Mouse (Mus musculus) limb, embryonic 10.5 days (tissue): ENCODE measurements around the gene AY761185. TPM values are rescaled to one million over a fixed set of nuclear protein-coding genes. Genes with fewer than 3 reads are reported as not detected.
"Not testable (repeated sequence)": the region's sequence is repeated elsewhere in the genome, so short reads cannot be mapped to it uniquely, and the experiment has no call there.

Experiments used
- DNase-seq: peaks from one replicate; pipeline ENCODE4 v3.0.0-alpha.2; 2017; ENCODE audit warnings: low spot score
- H3K27ac ChIP-seq: fragments of 300-500 bp; sonication (generic); 2 replicates; pipeline ENCODE4 v1.5.1; 2016; ENCODE audit warnings: mild to moderate bottlenecking
- H3K27me3 ChIP-seq: fragments of 300-500 bp; sonication (generic); 2 replicates; pipeline ENCODE4 v1.6.1; 2016; ENCODE audit warnings: low read depth, mild to moderate bottlenecking; ENCODE audit not compliant: poor library complexity, severe bottlenecking
- H3K36me3 ChIP-seq: fragments of 300-500 bp; sonication (generic); 2 replicates; pipeline ENCODE4 v1.6.1; 2016; ENCODE audit warnings: mild to moderate bottlenecking, moderate library complexity
- H3K4me1 ChIP-seq: fragments of 300-500 bp; sonication (generic); 2 replicates; pipeline ENCODE4 v1.6.1; 2016
- H3K4me3 ChIP-seq: fragments of 300-500 bp; sonication (generic); 2 replicates; pipeline ENCODE4 v1.5.1; 2016; ENCODE audit warnings: mild to moderate bottlenecking, moderate library complexity
- H3K9me3 ChIP-seq: fragments of 300-500 bp; sonication (generic); replicated peaks from 2 replicates; pipeline ENCODE4 v1.6.1; 2016; ENCODE audit warnings: mild to moderate bottlenecking
- WGBS: fragments of 180-500 bp; shearing (Covaris S2); methylation state at CpG from one replicate; pipeline ENCODE4 v1.1.7; 2016; 5-methylcytosine and 5-hydroxymethylcytosine counted together
- polyA plus RNA-seq: library from polyadenylated mRNA; unstranded; fragments of >200 nt; fragmentation: Nextera tagmentation; extraction: Ambion mirVana; gene quantifications from 2 replicates; pipeline ENCODE4 v1.2.1, GENCODE M21; 2016

Gene AY761185
- not detected in 2 replicates for polyA plus RNA-seq

DNA sequence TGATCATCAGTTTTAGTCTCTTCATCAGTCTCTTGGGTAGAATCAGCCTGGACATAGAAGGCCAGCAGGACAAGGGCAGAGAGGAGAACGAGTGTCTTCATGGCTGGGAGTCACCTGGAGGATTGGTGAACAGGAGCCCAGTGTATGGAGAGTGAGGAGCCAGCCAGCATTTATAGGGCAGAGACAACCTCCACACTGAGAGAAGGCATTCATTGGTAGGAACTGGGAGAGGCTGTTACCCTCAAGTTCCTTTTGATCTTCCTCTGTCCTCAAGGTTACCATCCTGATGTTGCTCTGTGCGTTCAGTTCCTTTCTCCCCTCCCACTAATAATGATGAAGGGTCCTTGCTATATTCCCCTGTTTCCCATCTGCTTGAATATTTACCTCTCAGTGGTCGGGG is at the start of gene AY761185:
Gene AY761185 (minus strand): TSS at position 101 of the 400 bp plus-strand sequence.
- H3K4me3 ChIP-seq = no peak within 1 kb of the TSS
- WGBS = 78% methylated on average over 3 of the region's 3 CpGs
- H3K4me1 ChIP-seq = no peaks in the 10 kb centered on the region
- no peaks in the 10 kb centered on the region for H3K36me3 ChIP-seq
- no peak within 1 kb of the TSS for H3K27ac ChIP-seq
- H3K9me3 ChIP-seq = peaks cover 2% of the 10 kb centered on the region; the same call in 1 of the 2 replicates
- no peaks in the 10 kb centered on the region for H3K27me3 ChIP-seq
- DNase-seq = no peak

GRCm38 (mm10) chr8:20994042-20994441 is 49.5 kb upstream of the AY761185 start:
- DNase-seq, H3K9me3 ChIP-seq, H3K27ac ChIP-seq, H3K36me3 ChIP-seq, H3K4me3 ChIP-seq, H3K4me1 ChIP-seq, H3K27me3 ChIP-seq: not testable (repeated sequence)

GRCm38 (mm10) chr8:20979846-20980245 is 35.3 kb upstream of the AY761185 start:
- no peak overlapping the region for H3K27ac ChIP-seq
- no peaks in the 10 kb centered on the region for H3K36me3 ChIP-seq
- H3K4me3 ChIP-seq = no peak overlapping the region
- no peaks in the 10 kb centered on the region for H3K27me3 ChIP-seq
- WGBS = 63% methylated on average over 1 of the region's 1 CpGs
- DNase-seq = no peak
- H3K4me1 ChIP-seq = no peaks in the 10 kb centered on the region
- H3K9me3 ChIP-seq = peaks cover 2% of the 10 kb centered on the region

GRCm38 (mm10) chr8:20964531-20964930 is 20.0 kb upstream of the AY761185 start:
- no peak for DNase-seq
- Histone ChIP-seq H3K27me3 (no peaks in the 10 kb centered on the region), H3K4me1 (no peaks in the 10 kb centered on the region), H3K4me3 (no peak overlapping the region), H3K36me3 (no peaks in the 10 kb centered on the region), H3K27ac (no peak overlapping the region), H3K9me3 (peaks cover 6% of the 10 kb centered on the region; the same call in 1 of the 2 replicates)
- 84% methylated on average over 2 of the region's 2 CpGs for WGBS

GRCm38 (mm10) chr8:20921971-20922370 is 22.5 kb downstream of the AY761185 start, which contains the start of gene Gm6040:
Gene Gm6040 (minus strand): TSS chr8:20922071.
- Histone ChIP-seq H3K27me3 (no peaks in the 10 kb centered on the region), H3K27ac (no peak within 1 kb of the TSS), H3K36me3 (no peaks in the 10 kb centered on the region), H3K4me3 (no peak within 1 kb of the TSS), H3K9me3 (no peaks in the 10 kb centered on the region), H3K4me1 (no peaks in the 10 kb centered on the region)
- DNase-seq = no peak
- WGBS = 83% methylated on average over 3 of the region's 3 CpGs

DNA sequence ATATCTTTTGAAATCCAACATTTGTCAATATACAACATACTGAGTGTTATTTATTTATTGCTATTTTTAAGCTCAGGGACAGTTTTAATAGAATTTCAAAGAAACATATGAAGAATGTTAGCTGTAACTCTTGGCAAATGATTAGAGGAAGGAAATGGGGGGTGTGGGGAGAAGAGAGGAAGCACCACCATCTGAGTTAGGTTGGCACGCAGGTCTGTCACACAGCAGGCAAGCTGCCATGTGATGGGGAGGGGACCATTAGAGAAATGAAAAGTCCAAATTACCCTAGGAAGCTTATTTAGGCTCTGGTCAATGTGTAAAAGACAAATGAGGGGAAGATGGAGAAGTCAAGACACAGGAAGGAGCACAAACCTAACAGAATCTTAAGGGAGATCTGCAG is 32.2 kb downstream of the AY761185 start:
- WGBS = 70% methylated on average over 1 of the region's 1 CpGs
- Histone ChIP-seq H3K4me1 (no peaks in the 10 kb centered on the region), H3K27ac (no peak overlapping the region), H3K27me3 (no peaks in the 10 kb centered on the region), H3K9me3 (no peaks in the 10 kb centered on the region; the same call in 1 of the 2 replicates), H3K36me3 (no peaks in the 10 kb centered on the region), H3K4me3 (no peak overlapping the region)
- no peak for DNase-seq

DNA sequence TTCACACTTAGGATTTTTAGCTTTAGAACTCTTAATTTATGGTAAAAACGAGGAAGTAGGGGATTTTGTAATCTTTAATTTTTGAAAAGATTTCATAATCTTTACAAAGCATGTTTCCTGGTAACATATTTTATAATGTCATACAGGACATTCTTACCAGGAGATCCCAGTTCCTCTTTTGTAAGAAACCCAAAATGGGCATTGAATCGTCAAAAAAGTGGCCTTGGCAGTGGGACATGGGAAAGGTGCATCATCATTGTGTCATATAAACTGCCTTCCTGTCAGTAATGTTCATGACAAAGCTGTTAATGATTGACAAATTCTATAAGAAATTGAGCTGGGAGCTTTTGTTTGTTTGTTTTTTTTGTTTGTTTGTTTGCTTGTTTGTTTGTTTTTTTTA is 36.3 kb downstream of the AY761185 start:
- H3K4me3 ChIP-seq = no peak overlapping the region
- WGBS = 77% methylated on average over 2 of the region's 2 CpGs
- no peaks in the 10 kb centered on the region for H3K27me3 ChIP-seq
- no peaks in the 10 kb centered on the region; the same call in 1 of the 2 replicates for H3K9me3 ChIP-seq
- H3K36me3 ChIP-seq = no peaks in the 10 kb centered on the region
- no peak for DNase-seq
- H3K4me1 ChIP-seq = no peaks in the 10 kb centered on the region
- H3K27ac ChIP-seq = no peak overlapping the region

GRCm38 (mm10) chr8:20907119-20907518 is 37.4 kb downstream of the AY761185 start:
- WGBS = 97% methylated on average over 2 of the region's 2 CpGs

DNA sequence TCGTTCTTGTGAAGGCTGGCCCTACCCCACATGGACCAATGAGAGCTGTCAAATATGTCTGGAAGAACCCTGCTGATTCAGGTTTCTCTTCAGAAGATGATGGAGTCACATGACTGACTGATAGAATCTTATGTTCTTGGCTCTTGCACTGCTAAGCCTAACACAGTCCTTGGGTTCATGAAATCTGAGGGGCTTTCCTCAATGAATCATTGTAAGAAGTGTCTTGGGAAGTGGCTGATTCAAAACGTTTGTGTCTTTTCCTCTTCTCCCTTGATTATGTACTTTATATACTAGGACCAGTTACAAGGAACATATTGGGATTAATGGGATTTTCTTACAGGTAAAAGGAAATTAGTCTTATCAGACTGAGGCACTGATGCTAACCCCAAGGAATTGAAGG is 42.0 kb downstream of the AY761185 start, which contains the start of gene Gm15056:
Gene Gm15056 (minus strand): TSS at position 101 of the 400 bp plus-strand sequence.
- H3K4me1 ChIP-seq = no peaks in the 10 kb centered on the region
- no peaks in the 10 kb centered on the region for H3K27me3 ChIP-seq
- no peak within 1 kb of the TSS for H3K27ac ChIP-seq
- no peaks in the 10 kb centered on the region for H3K36me3 ChIP-seq
- H3K4me3 ChIP-seq = no peak within 1 kb of the TSS
- WGBS = 58% methylated on average over 2 of the region's 2 CpGs
- H3K9me3 ChIP-seq = no peaks in the 10 kb centered on the region; the same call in 1 of the 2 replicates
- no peak for DNase-seq

More at GRCm38 (mm10) chr8:20907119-20907518, 37.4 kb downstream of the AY761185 start:
- no peaks in the 10 kb centered on the region; the same call in 1 of the 2 replicates for H3K9me3 ChIP-seq
- H3K27ac ChIP-seq = no peak overlapping the region
- no peak overlapping the region for H3K4me3 ChIP-seq
- no peaks in the 10 kb centered on the region for H3K36me3 ChIP-seq
- no peak for DNase-seq
- H3K4me1 ChIP-seq = no peaks in the 10 kb centered on the region
- H3K27me3 ChIP-seq = no peaks in the 10 kb centered on the region

Other genes with a start within 250 kb of the AY761185 start
- gene Defb33, start 52.0 kb downstream of the AY761185 start, polyA plus RNA-seq = not detected in 2 replicates
- not detected in 2 replicates for gene Gm15056, start 42.1 kb downstream of the AY761185 start, polyA plus RNA-seq
- gene Gm6040, start 22.6 kb downstream of the AY761185 start, polyA plus RNA-seq = not detected in 2 replicates
- not detected in 2 replicates for gene Defa21, start 80.8 kb upstream of the AY761185 start, polyA plus RNA-seq
- not detected in 2 replicates for gene Defa23, start 110.3 kb upstream of the AY761185 start, polyA plus RNA-seq
- not detected in 2 replicates for gene Defa35, start 120.3 kb upstream of the AY761185 start, polyA plus RNA-seq
- not detected in 2 replicates for gene Defa25, start 139.7 kb upstream of the AY761185 start, polyA plus RNA-seq
- gene Gm14851, start 151.3 kb upstream of the AY761185 start, polyA plus RNA-seq = not detected in 2 replicates
- not detected in 2 replicates for gene Defa30, start 189.9 kb upstream of the AY761185 start, polyA plus RNA-seq
- not detected in 2 replicates for gene Defa22, start 217.6 kb upstream of the AY761185 start, polyA plus RNA-seq
- gene Defa31, start 246.9 kb upstream of the AY761185 start, polyA plus RNA-seq = not detected in 2 replicates